Mouse (Mus musculus) mouse embryonic stem cell (cell line): ENCODE measurements around the gene Rpl23a.
"Not testable (repeated sequence)": the region's sequence is repeated elsewhere in the genome, so short reads cannot be mapped to it uniquely, and the experiment has no call there.

Source experiments
- in situ Hi-C, 2 experiments: fragments of 300-500 bp; cut with MboI; formaldehyde crosslinking; loops; 1 replicate in 1 of 2; 3 replicates in 1 of 2; pipeline ENCODE4 v1.14.3; 2019 to 2020; ENCODE audit warnings: low sequenced_read_pairs in 2 of 2, low pct_unique_long_range_greater_than_20kb in 1 of 2, mixed read lengths in 1 of 2; ENCODE audit not compliant: unreplicated experiment in 1 of 2

The Rpl23a gene

GRCm38 (mm10) chr11:78189234-78190040 lies 6.1 kb upstream of the Rpl23a start:
- in situ Hi-C loops = no loop called here

DNA sequence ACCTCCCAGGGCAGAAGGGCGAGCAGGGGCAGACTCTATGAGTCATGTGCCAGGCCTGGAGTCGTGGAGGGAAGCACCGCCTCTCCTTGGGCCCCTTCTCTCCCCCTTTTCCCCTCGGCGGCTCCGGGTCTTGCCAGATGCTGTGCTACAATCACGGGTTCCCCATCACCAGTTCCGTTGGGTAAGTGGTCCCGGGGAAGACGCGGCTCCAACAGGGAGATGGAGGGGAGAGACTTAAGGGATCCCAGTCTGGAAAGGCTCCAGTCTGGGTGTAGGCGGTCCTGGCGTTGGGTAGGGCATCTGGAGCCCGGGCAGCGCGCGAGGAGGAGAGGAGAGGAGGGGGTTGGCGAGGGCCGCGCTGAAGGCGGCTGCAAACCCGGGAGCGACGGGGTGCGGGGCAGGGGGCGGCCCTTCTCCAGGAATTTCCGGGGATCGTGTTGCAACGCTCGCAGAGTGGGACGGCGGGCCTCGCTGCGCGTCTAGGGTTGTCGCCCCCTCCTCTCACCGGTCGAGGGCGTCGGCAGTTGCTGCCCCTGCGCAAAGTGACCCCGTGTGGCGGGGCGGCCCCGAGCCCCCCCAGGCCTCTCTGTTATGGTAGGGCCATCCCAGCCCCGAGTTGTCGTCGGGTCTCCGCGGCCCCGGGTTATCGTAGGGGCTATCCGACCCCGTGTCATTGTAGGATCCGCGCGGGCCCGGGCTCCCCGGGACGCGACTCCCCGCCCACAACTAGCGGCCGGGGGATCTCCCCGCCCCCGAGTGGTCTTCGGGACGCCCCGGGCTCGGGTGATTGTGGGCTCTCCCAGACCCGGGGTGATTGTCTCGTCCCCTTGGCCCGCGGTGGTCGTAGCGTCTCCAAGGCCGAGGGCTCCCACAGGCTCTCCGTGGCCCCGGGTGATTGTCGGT lies 5.2 kb upstream of the Rpl23a start, which contains the start of gene Rab34:
Gene Rab34, plus strand, starts transcription at position 100 of the 903 bp plus-strand sequence.
- in situ Hi-C loops = no loop called here

DNA sequence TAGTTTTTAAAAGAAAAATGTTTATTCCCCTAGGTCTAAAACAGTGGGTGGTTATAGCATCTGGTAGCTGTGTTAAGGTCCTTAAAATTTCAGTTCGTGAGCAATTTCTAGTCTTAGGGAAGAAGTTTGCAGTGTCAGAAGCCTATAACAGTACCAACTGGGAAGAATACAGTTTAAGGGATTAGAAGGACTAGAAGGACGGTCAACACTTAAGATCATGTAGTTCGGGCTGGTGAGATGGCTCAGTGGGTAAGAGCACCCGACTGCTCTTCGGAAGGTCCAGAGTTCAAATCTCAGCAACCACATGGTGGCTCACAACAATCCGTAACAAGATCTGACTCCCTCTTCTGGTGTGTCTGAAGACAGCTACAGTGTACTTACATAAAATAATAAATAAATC lies 1.3 kb upstream of the Rpl23a start:
- in situ Hi-C loops = not testable (repeated sequence)

DNA sequence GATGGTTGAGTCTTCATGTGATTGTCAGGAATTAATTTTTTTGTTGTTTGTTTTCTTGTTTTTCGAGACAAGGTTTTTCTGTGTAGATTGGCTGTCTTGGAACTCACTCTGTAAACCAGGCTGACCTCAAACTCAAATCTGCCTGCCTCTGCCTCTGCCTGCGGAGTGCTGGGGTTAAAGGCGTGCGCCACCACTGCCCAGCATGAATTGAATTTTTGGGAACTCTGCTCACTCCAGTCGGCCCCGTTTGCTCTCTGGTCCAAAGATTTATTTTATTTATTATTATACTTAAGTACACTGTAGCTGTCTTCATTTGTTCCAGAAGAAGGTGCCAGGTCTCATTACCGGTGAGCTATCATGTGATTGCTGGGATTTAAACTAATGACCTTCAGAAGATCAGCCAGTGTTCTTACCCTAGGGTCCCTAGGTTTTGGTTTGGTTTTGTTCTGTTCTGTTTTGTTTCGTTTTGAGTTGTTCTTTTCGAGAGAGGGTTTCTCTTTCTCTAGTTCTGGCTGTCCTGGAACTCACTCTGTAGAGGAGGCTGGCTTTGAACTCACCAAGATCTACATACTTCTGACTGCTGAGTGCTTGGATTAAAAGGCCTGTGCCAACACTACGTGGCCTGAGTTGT lies 615 bp upstream of the Rpl23a start:
- in situ Hi-C loops = no loop called here

DNA sequence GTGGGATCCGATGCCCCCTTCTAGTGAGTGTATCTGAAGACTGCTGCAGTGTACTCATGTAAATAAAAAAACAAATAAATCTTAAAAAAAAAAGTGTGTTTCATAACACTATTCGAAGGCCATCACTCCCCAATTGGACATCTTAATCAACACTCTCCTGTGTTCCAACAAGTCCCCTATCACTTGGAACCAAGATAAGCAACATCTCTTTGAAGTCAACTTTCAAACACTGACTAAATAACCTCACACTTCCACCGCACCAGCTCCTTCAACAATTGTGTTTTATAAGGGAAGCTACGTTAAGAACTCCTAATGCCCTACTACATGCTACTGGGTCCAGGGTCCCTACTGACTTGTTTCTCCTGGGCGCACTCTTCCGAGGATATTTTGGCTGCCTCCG lies 934 bp downstream of the Rpl23a start:
- in situ Hi-C loops = no loop called here

- in situ Hi-C loops = no loop called here
These were observed 1.5 kb downstream of the Rpl23a start for GRCm38 (mm10) chr11:78181830-78182357.

GRCm38 (mm10) chr11:78180081-78180761 lies 3.2 kb downstream of the Rpl23a start:
- in situ Hi-C loops = no loop called here

- in situ Hi-C loops = no loop called here
These were observed 3.9 kb downstream of the Rpl23a start for GRCm38 (mm10) chr11:78179438-78179999.

- in situ Hi-C loops = no loop called here
These were observed 4.4 kb downstream of the Rpl23a start for GRCm38 (mm10) chr11:78178859-78179437.

DNA sequence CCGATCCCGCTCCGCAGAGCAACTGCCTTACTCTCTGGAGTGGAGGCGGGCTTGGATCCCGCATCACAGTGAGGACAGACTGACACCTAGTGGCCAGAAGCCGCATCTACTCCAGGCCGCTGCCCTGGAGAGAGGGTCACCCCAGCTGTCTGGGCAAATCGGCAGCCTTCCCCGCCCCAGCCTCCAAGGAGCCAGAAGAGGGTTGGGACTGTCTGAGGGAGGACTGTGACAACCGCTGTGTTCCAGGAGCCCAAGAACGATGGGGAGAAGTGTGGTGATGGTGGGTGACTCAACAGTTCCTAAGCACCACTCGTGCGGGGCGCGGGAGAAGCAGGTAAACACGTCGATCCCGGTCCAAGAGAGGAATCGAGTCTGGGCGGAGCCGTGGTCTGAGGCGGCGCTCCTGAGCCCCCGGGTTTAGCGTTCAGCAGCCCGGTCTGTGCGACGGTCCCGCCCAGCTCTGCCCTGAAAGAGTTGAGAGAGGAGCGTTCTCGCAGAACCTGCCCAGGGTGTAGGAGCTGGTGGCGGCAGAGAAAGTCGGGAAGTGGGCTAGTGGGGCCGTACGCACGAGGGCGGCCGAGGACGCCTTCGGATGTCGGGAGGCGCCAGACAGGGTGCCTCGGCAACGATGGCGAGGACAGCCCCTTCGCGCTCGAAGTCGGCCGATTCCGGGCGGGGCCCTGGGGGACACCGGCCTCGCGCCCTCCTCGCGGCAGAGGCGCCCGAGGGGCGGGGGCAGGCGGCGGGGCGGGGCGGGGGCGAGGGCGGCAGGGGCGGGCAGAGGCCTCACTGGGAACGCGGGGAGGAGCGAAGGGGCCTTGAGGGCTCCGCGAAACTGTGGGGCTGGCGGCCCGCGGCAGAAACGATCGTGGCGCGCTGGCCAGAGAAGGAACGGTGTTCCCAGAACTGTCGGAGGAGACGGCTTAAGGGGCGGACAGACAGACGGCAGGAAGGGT lies 5.2 kb downstream of the Rpl23a start:
- in situ Hi-C loops = no loop called here

GRCm38 (mm10) chr11:78177437-78177836 lies 5.9 kb downstream of the Rpl23a start:
- in situ Hi-C loops = no loop called here

GRCm38 (mm10) chr11:78176905-78177331 lies 6.5 kb downstream of the Rpl23a start:
- in situ Hi-C loops = no loop called here

DNA sequence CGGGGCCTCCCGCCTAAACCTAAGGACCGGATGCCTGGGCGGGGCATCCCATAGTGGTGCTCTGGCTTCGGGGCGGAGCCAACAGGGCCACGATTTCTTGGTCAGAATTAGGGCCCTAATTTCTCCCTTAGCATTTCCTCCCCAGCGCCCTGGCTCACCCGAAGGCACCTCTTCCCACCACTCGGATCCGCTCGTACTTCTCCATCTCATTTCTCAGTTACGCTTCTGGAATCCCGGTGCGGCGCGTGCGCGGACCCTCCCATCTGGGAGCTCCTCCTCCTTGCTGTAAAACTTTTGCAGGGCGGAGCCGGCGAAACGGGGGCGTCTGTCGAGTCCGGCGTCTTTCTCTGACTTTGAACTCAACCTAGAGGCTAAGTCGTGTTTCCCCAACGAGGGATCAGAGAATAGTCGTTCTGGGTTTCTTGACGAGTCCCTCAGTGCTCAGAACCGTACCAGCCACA lies 7.0 kb downstream of the Rpl23a start, which contains the start of the genes Nek8 and Tlcd1:
Gene Nek8, minus strand, starts transcription at position 274 of the 461 bp plus-strand sequence.
Gene Tlcd1, plus strand, starts transcription at position 310 of the 461 bp plus-strand sequence.
- in situ Hi-C loops = no loop called here

- in situ Hi-C loops = no loop called here
These were observed 7.5 kb downstream of the Rpl23a start for GRCm38 (mm10) chr11:78175771-78176401.

GRCm38 (mm10) chr11:78174506-78174905 lies 8.9 kb downstream of the Rpl23a start:
- in situ Hi-C loops = no loop called here
